Mouse (Mus musculus) MEL (cell line): ENCODE data around the gene H2-Oa.

ENCODE experiments used
- CTCF ChIP-seq, 3 experiments: IDR thresholded peaks in 2 of 3; conservative IDR thresholded peaks in 1 of 3; 2 replicates each; pipeline ENCODE4 v1.5.1; 2011 to 2012; ENCODE audit warnings: low read length in 3 of 3, low read depth in 2 of 3, mild to moderate bottlenecking in 2 of 3, improper control_type of control experiment in 1 of 3, inconsistent platforms in 1 of 3, mixed read lengths in 1 of 3, moderate library complexity in 1 of 3; ENCODE audit not compliant: control insufficient read depth in 1 of 3, insufficient read depth in 1 of 3, poor library complexity in 1 of 3, severe bottlenecking in 1 of 3
- GATA1 ChIP-seq: IDR thresholded peaks from 2 replicates; pipeline ENCODE4 v1.6.1; 2011; ENCODE audit warnings: low read depth, low read length, improper control_type of control experiment
- KAT2A ChIP-seq: conservative IDR thresholded peaks from 2 replicates; pipeline ENCODE4 v1.6.1; 2012; ENCODE audit warnings: low read depth, low read length, improper control_type of control experiment, inconsistent platforms
- MAFK ChIP-seq: IDR thresholded peaks from 2 replicates; pipeline ENCODE4 v1.6.1; 2011; ENCODE audit warnings: low read depth, mild to moderate bottlenecking, low read length, improper control_type of control experiment, borderline replicate concordance
- POLR2A ChIP-seq, 2 experiments: IDR thresholded peaks; 2 replicates each; pipeline ENCODE4 v1.6.1; 2011 to 2012; ENCODE audit warnings: low read length in 2 of 2, mild to moderate bottlenecking in 2 of 2, control low read depth in 1 of 2, improper control_type of control experiment in 1 of 2, low read depth in 1 of 2, moderate library complexity in 1 of 2; ENCODE audit not compliant: control insufficient read depth in 1 of 2, insufficient read depth in 1 of 2, poor library complexity in 1 of 2
- TBP ChIP-seq: IDR thresholded peaks from 2 replicates; pipeline ENCODE4 v1.8.0; 2011; ENCODE audit warnings: low read depth, low read length, improper control_type of control experiment
- TCF12 ChIP-seq: IDR thresholded peaks from 2 replicates; pipeline ENCODE4 v1.6.1; 2014; ENCODE audit warnings: low read depth, mild to moderate bottlenecking, inconsistent platforms, low read length, improper control_type of control experiment, moderate library complexity

GRCm38 (mm10) chr17:34087386-34087785 lies 4.8 kb upstream of the H2-Oa start:
- TF ChIP-seq CTCF (IDR thresholded peaks at IDR 0.05 in 2 of 3, conservative IDR thresholded peaks at IDR 0.05 in 1 of 3; ENCODE audit: control insufficient read depth in 1 of 3, insufficient read depth in 1 of 3, low read depth in 2 of 3, low read length in 3 of 3, poor library complexity in 1 of 3, severe bottlenecking in 1 of 3) (no peak), KAT2A (no peak), POLR2A (IDR thresholded peaks at IDR 0.05; ENCODE audit: control insufficient read depth in 1 of 2, insufficient read depth in 1 of 2, low read depth in 1 of 2, low read length in 2 of 2, poor library complexity in 1 of 2) (no peak), TBP (no peak), MAFK (no peak), TCF12 (no peak), GATA1 (no peak)
